Comparison of ENCODE assay signal across 22 mouse cellular contexts in the genomic region with DNA sequence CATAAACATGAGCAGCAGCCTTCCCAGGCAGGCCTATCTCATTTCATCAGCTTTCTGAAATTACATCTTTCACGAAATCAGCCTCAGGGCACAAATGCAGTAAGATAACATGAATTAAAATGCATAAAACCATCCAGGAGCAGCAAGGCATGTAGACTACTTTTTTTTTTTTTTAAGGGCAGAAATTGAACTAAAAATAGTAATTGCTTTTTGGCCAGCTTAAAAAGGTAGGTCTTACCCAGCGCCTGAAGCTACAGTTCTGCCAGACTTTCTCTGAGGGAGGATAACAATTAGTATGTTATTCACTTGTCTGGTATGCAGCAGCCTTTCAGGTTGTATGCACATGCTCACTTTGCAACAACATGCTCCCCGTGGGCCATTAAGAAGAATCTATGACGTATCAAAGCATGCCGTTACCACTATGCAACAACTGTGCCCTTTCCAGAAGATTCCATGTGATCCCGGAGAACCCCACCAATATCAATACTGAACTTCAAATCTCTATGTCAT. TPM values are rescaled to one million over a fixed set of nuclear protein-coding genes. Genes with fewer than 3 reads are reported as not detected.
DNase-seq lines count a peak whose midpoint lies in the region; ATAC-seq and TF ChIP-seq lines count a peak whose summit lies in the region.
"Had no signal": no experiment of that assay in that cellular context is flagged by ENCODE, and none has a peak within 500 bp of the region (broad histone marks: within the 10 kb centered on the region; RNA-seq: fewer than 3 reads in every experiment).

No protein-coding gene starts in this region.

- no peaks in the 10 kb centered on the region for H3K9me3 ChIP-seq in heart, embryonic 15.5 days (replicated peaks)
- no peaks in the 10 kb centered on the region for H3K9me3 ChIP-seq in heart, embryonic 11.5 days (replicated peaks; ENCODE audit: control insufficient read depth, low read length)
- peaks cover 3% of the 10 kb centered on the region; the same call in 1 of the 2 replicates for H3K9me3 ChIP-seq in midbrain, embryonic 13.5 days
- peaks cover 11% of the 10 kb centered on the region; the same call in 1 of the 2 replicates for H3K9me3 ChIP-seq in midbrain, embryonic 10.5 days (replicated peaks)
- H3K9me3 ChIP-seq: liver, embryonic 13.5 days had no signal

- no peak overlapping the region for H3K9ac ChIP-seq in heart, embryonic 15.5 days
- H3K9ac ChIP-seq in heart, embryonic 11.5 days (ENCODE audit: low read depth, low read length) = no peak overlapping the region
- H3K9ac ChIP-seq in midbrain, embryonic 13.5 days (replicated peaks) = no peak overlapping the region
- H3K9ac ChIP-seq: liver, embryonic 13.5 days had no signal

- TF ChIP-seq POLR2A in embryonic fibroblast, embryonic 13.5 days (IDR thresholded peaks at IDR 0.05; ENCODE audit: low read depth, low read length) = no peak

- peaks cover 27% of the 10 kb centered on the region for H3K4me1 ChIP-seq in heart, embryonic 15.5 days (replicated peaks)
- H3K4me1 ChIP-seq in heart, embryonic 11.5 days (ENCODE audit: control insufficient read depth, insufficient read depth, low read length) = peaks cover 15% of the 10 kb centered on the region
- 0 out of 2 replicates have a peak, but pooled peaks cover 12% of the 10 kb centered on the region for H3K4me1 ChIP-seq in midbrain, embryonic 13.5 days (replicated peaks)
- H3K4me1 ChIP-seq in midbrain, embryonic 10.5 days = no peaks in the 10 kb centered on the region
- H3K4me1 ChIP-seq in embryonic fibroblast, embryonic 13.5 days (ENCODE audit: control insufficient read depth, insufficient read depth, low read length) = peaks cover 14% of the 10 kb centered on the region
- H3K4me1 ChIP-seq: liver, embryonic 13.5 days had no signal

- H3K4me3 ChIP-seq in heart, embryonic 15.5 days = no peak overlapping the region
- no peak overlapping the region for H3K4me3 ChIP-seq in heart, embryonic 11.5 days (ENCODE audit: low read depth, low read length)
- no peak overlapping the region for H3K4me3 ChIP-seq in midbrain, embryonic 13.5 days (replicated peaks)
- no peak overlapping the region for H3K4me3 ChIP-seq in midbrain, embryonic 10.5 days
- H3K4me3 ChIP-seq in embryonic fibroblast, embryonic 13.5 days (ENCODE audit: insufficient read depth, low read length) = no peak overlapping the region
- H3K4me3 ChIP-seq: erythroblast, embryonic 14.5 days; liver, embryonic 13.5 days had no signal

- no peak overlapping the region for H3K4me2 ChIP-seq in heart, embryonic 15.5 days
- H3K4me2 ChIP-seq in heart, embryonic 11.5 days = no peak overlapping the region
- no peak overlapping the region for H3K4me2 ChIP-seq in midbrain, embryonic 13.5 days (replicated peaks)
- H3K4me2 ChIP-seq: liver, embryonic 13.5 days had no signal

- no peak for TF ChIP-seq CTCF in embryonic fibroblast, embryonic 13.5 days (IDR thresholded peaks at IDR 0.05; ENCODE audit: borderline replicate concordance, insufficient read depth, low read length)

- H3K27me3 ChIP-seq in heart, embryonic 15.5 days = no peaks in the 10 kb centered on the region
- H3K27me3 ChIP-seq in heart, embryonic 11.5 days (ENCODE audit: control insufficient read depth, insufficient read depth, low read length) = no peaks in the 10 kb centered on the region
- no peaks in the 10 kb centered on the region for H3K27me3 ChIP-seq in midbrain, embryonic 13.5 days
- no peaks in the 10 kb centered on the region for H3K27me3 ChIP-seq in midbrain, embryonic 10.5 days (ENCODE audit: low read depth, poor library complexity, severe bottlenecking)
- H3K27me3 ChIP-seq: liver, embryonic 13.5 days had no signal

- H3K27ac ChIP-seq in heart, embryonic 15.5 days = 0 out of 2 replicates have a peak overlapping the region, but pooled peaks have one; percentile 3
- no peak overlapping the region for H3K27ac ChIP-seq in heart, embryonic 11.5 days (ENCODE audit: low read depth, low read length)
- 0 out of 2 replicates have a peak overlapping the region, but pooled peaks have one; percentile 16 for H3K27ac ChIP-seq in midbrain, embryonic 13.5 days
- no peak overlapping the region for H3K27ac ChIP-seq in midbrain, embryonic 10.5 days (replicated peaks)
- H3K27ac ChIP-seq in embryonic fibroblast, embryonic 13.5 days (ENCODE audit: insufficient read depth, low read length) = peak overlapping the region; percentile 65
- H3K27ac ChIP-seq: liver, embryonic 13.5 days had no signal

- DNase-seq in midbrain, embryonic 10.5 days (ENCODE audit: low spot score) = no peak
- peak; percentile 61 for DNase-seq in NIH3T3 (ENCODE audit: low read depth)
- no peak for DNase-seq in testis, postnatal 10 days (ENCODE audit: low spot score)
- DNase-seq: adrenal gland, adult 2 months; cerebellum, adult 11 months; cerebellum, adult 9-11 months; gastrocnemius, postnatal 36 days; kidney, postnatal 36 days; layer of hippocampus, postnatal 36 days; liver, embryonic 13.5 days; lung, adult 2 months; lung, postnatal 14 days; retina, postnatal 1 day; right cerebral cortex, postnatal 25 days; spleen, adult 18-20 months had no signal

- 60% methylated on average over 6 of the region's 6 CpGs for WGBS in heart, embryonic 15.5 days
- 82% methylated on average over 6 of the region's 6 CpGs for WGBS in heart, embryonic 11.5 days (ENCODE audit: insufficient replicate concordance)
- 85% methylated on average over 6 of the region's 6 CpGs for WGBS in midbrain, embryonic 13.5 days
- 93% methylated on average over 6 of the region's 6 CpGs for WGBS in midbrain, embryonic 10.5 days

- no peak for ATAC-seq in heart, embryonic 15.5 days (replicated peaks; ENCODE audit: insufficient number of reproducible peaks, insufficient read depth, low FRiP score, low read depth)
- ATAC-seq in heart, embryonic 11.5 days (replicated peaks; ENCODE audit: insufficient number of reproducible peaks, low FRiP score, low TSS enrichment) = no peak
- no peak for ATAC-seq in midbrain, embryonic 13.5 days
- ATAC-seq: forebrain, embryonic 14.5 days; intestine, embryonic 16.5 days had no signal

- H3K36me3 ChIP-seq in heart, embryonic 15.5 days = no peaks in the 10 kb centered on the region
- H3K36me3 ChIP-seq in heart, embryonic 11.5 days (ENCODE audit: control insufficient read depth, insufficient read depth, low read length) = no peaks in the 10 kb centered on the region
- no peaks in the 10 kb centered on the region for H3K36me3 ChIP-seq in midbrain, embryonic 13.5 days
- H3K36me3 ChIP-seq in midbrain, embryonic 10.5 days = peaks cover 4% of the 10 kb centered on the region
- H3K36me3 ChIP-seq: liver, embryonic 13.5 days had no signal

RNA-seq across cellular contexts. Expression of gene Apbb2, which starts 32.3 kb away (rescaled TPM):
- 32.6 and 35.5 TPM in 2 replicates for polyA plus RNA-seq in heart, embryonic 15.5 days (2015; fragmentation: Nextera tagmentation; extraction: Ambion mirVana)
- polyA plus RNA-seq in heart, embryonic 11.5 days (2014; fragmentation: Nextera tagmentation; extraction: Ambion mirVana) = 25.9 and 28.0 TPM in 2 replicates
- 93.4 and 94.6 TPM in 2 replicates for polyA plus RNA-seq in midbrain, embryonic 13.5 days (2015; fragmentation: Nextera tagmentation; extraction: Ambion mirVana)
- 28.2 and 37.8 TPM in 2 replicates for polyA plus RNA-seq in midbrain, embryonic 10.5 days (2016; fragmentation: Nextera tagmentation; extraction: Ambion mirVana)
- polyA plus RNA-seq in embryonic fibroblast, embryonic 13.5 days (2011; ENCODE audit: insufficient read length, low read depth, missing spikeins) = 71.9 and 88.0 TPM in 2 replicates

Comparison
In these comparisons a context has a peak if more than half of its experiments do, and no peak if none do; other contexts are left out.
1. H3K27ac ChIP-seq: peak in heart, embryonic 15.5 days (single experiment), midbrain, embryonic 13.5 days (single experiment) and embryonic fibroblast, embryonic 13.5 days (single experiment); none in heart, embryonic 11.5 days (single experiment) and midbrain, embryonic 10.5 days (single experiment).